Mouse (Mus musculus): ENCODE measurements around the gene Spata22. TPM values are rescaled to one million over a fixed set of nuclear protein-coding genes. Genes with fewer than 3 reads are reported as not detected.

Gene Spata22
- polyA plus RNA-seq, 1 experiment from 2014 or later: not detected

- no peak overlapping the region for H3K9ac ChIP-seq (ENCODE audit: low read depth, low read length)
- no peaks in the 10 kb centered on the region for H3K9me3 ChIP-seq (ENCODE audit: control insufficient read depth, low read length)
- no peaks in the 10 kb centered on the region for H3K4me1 ChIP-seq (replicated peaks; ENCODE audit: control insufficient read depth, insufficient read depth, low read length)
- no peak overlapping the region for H3K4me3 ChIP-seq (ENCODE audit: low read depth, low read length)
- no peak for ATAC-seq (ENCODE audit: low FRiP score)
- no peak overlapping the region for H3K4me2 ChIP-seq (replicated peaks; ENCODE audit: low read depth, low read length)
- WGBS: 80% methylated on average over 4 of the region's 4 CpGs
- no peak overlapping the region for H3K27ac ChIP-seq (ENCODE audit: low read depth, low read length)
- no peaks in the 10 kb centered on the region for H3K36me3 ChIP-seq (ENCODE audit: control insufficient read depth, insufficient read depth, low read length)
- no peaks in the 10 kb centered on the region for H3K27me3 ChIP-seq (ENCODE audit: control insufficient read depth, insufficient read depth, low read length)
- DNase-seq (ENCODE audit: low spot score): no peak
Measured at GRCm38 (mm10) chr11:73395374-73395773, 65.8 kb downstream of the Spata22 start.

Other genes starting within 250 kb of the Spata22 start
- 0.15 and 0.20 TPM in 2 replicates for gene Itgae, start 239.2 kb upstream of the Spata22 start, polyA plus RNA-seq (2014; fragmentation: Nextera tagmentation; extraction: Ambion mirVana)
- gene Haspin, start 191.4 kb upstream of the Spata22 start, polyA plus RNA-seq (2014; fragmentation: Nextera tagmentation; extraction: Ambion mirVana): 13.9 and 14.2 TPM in 2 replicates
- gene P2rx5, start 169.3 kb upstream of the Spata22 start, polyA plus RNA-seq (2014; fragmentation: Nextera tagmentation; extraction: Ambion mirVana): 0.45 TPM in 2 replicates
- 132 and 134 TPM in 2 replicates for gene Emc6, start 152.7 kb upstream of the Spata22 start, polyA plus RNA-seq (2014; fragmentation: Nextera tagmentation; extraction: Ambion mirVana)
- gene Tax1bp3, start 152.7 kb upstream of the Spata22 start, polyA plus RNA-seq (2014; fragmentation: Nextera tagmentation; extraction: Ambion mirVana): 221 and 223 TPM in 2 replicates
- 19.1 and 25.2 TPM in 2 replicates for gene Ctns, start 130.7 kb upstream of the Spata22 start, polyA plus RNA-seq (2014; fragmentation: Nextera tagmentation; extraction: Ambion mirVana)
- gene Shpk, start 130.3 kb upstream of the Spata22 start, polyA plus RNA-seq (2014; fragmentation: Nextera tagmentation; extraction: Ambion mirVana): 0.99 and 1.2 TPM in 2 replicates
- 0.13 TPM in 1 of 2 replicates, not detected in the other for gene Trpv1, start 95.4 kb upstream of the Spata22 start, polyA plus RNA-seq (2014; fragmentation: Nextera tagmentation; extraction: Ambion mirVana)
- 0.03 TPM in 1 of 2 replicates, not detected in the other for gene Trpv3, start 62.4 kb upstream of the Spata22 start, polyA plus RNA-seq (2014; fragmentation: Nextera tagmentation; extraction: Ambion mirVana)
- 0.56 and 0.97 TPM in 2 replicates for gene Aspa, start 145 bp upstream of the Spata22 start, polyA plus RNA-seq (2014; fragmentation: Nextera tagmentation; extraction: Ambion mirVana)
- gene Gm49340, start within 50 bp of the Spata22 start, polyA plus RNA-seq (2014; fragmentation: Nextera tagmentation; extraction: Ambion mirVana): not detected in 2 replicates
- gene Olfr20, start 21.0 kb downstream of the Spata22 start, polyA plus RNA-seq (2014; fragmentation: Nextera tagmentation; extraction: Ambion mirVana): not detected in 2 replicates
- not detected in 2 replicates for gene Olfr376, start 41.5 kb downstream of the Spata22 start, polyA plus RNA-seq (2014; fragmentation: Nextera tagmentation; extraction: Ambion mirVana)
- not detected in 2 replicates for gene Olfr1, start 69.9 kb downstream of the Spata22 start, polyA plus RNA-seq (2014; fragmentation: Nextera tagmentation; extraction: Ambion mirVana)
- gene Olfr378, start 98.7 kb downstream of the Spata22 start, polyA plus RNA-seq (2014; fragmentation: Nextera tagmentation; extraction: Ambion mirVana): not detected in 2 replicates
- gene Olfr380, start 127.8 kb downstream of the Spata22 start, polyA plus RNA-seq (2014; fragmentation: Nextera tagmentation; extraction: Ambion mirVana): not detected in 2 replicates
- not detected in 2 replicates for gene Olfr381, start 161.9 kb downstream of the Spata22 start, polyA plus RNA-seq (2014; fragmentation: Nextera tagmentation; extraction: Ambion mirVana)
- gene Olfr382, start 187.5 kb downstream of the Spata22 start, polyA plus RNA-seq (2014; fragmentation: Nextera tagmentation; extraction: Ambion mirVana): not detected in 2 replicates

Measured in hindbrain, embryonic 11.5 days (tissue).